Mouse (Mus musculus): Measurements from ENCODE around the gene Cdk19. TPM values are rescaled to one million over a fixed set of nuclear protein-coding genes. Genes with fewer than 3 reads are reported as not detected.

Gene Cdk19
- polyA plus RNA-seq, 1 experiment, result 31.0 TPM

Other genes with a start within 250 kb of the Cdk19 start
- 45.4 and 50.0 TPM in 2 replicates for gene Slc16a10, start 197.3 kb upstream of the Cdk19 start, polyA plus RNA-seq (2012; rRNA removed)
- gene Rpf2, start 92.5 kb upstream of the Cdk19 start, polyA plus RNA-seq (2012; rRNA removed), result 3.0 and 3.9 TPM in 2 replicates
- gene Gtf3c6, start 81.5 kb upstream of the Cdk19 start, polyA plus RNA-seq (2012; rRNA removed), result 8.5 and 9.3 TPM in 2 replicates
- gene Amd1, start 37.4 kb upstream of the Cdk19 start, polyA plus RNA-seq (2012; rRNA removed), result 10.0 and 11.4 TPM in 2 replicates
- gene Slc22a16, start 230.8 kb downstream of the Cdk19 start, polyA plus RNA-seq (2012; rRNA removed), result not detected in 2 replicates

Measured in thymus, adult 2 months (tissue).